Mouse (Mus musculus) G1E (cell line): ENCODE measurements around the gene Psd.

Experiments used
- CTCF ChIP-seq: IDR thresholded peaks from 2 replicates; pipeline ENCODE4 v1.5.1; 2012; ENCODE audit warnings: low read depth, low read length, inconsistent platforms, mixed read lengths
- GATA1 ChIP-seq: IDR thresholded peaks from 2 replicates; pipeline ENCODE4 v1.6.1; 2012; ENCODE audit warnings: borderline replicate concordance, low read length, inconsistent platforms, mixed read lengths
- TAL1 ChIP-seq: conservative IDR thresholded peaks from 2 replicates; pipeline ENCODE4 v1.6.1; 2012; ENCODE audit warnings: low read depth, low read length, inconsistent platforms, mixed read lengths

DNA sequence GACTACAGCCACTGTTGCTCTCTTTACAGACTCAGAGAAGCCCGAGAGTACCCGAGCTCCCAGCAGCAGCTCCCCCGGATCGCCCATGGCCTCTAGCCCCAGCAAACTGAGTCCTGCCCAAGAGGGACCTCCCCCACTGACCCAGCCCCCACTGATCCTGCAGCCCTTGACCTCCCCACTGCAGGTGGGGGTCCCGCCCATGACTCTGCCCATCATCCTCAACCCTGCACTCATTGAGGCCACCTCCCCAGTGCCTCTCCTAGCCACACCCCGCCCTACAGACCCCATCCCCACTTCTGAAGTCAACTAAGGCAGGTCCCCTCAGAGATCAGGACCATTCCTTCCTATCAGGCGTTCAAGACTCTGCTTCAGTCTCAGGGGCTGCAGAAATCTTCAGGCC, 41.3 kb downstream of the Psd start:
- TF ChIP-seq CTCF (no peak), GATA1 (no peak), TAL1 (no peak)
